Comparison of ENCODE assay signal across 15 mouse cellular contexts in the genomic region with DNA sequence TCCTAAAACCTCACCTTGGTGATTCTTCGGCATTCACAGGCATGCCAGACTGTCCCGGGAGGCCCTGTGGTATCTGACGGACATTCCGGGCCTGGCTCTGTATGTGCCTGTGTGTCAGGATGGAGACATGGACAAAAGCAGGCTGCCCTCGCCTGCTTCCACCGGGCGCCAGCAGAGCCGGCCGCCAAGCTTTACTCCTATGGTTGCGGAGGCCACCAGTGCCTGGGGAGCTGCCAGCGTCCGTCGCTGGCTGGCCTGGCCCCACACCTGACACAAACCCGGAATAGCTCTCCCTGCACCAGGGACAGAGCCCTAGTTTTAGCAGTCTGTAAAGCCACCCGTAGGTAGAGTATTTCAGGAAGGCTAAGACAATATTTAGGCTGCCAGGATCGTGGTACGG. TPM values are rescaled to one million over a fixed set of nuclear protein-coding genes. Genes with fewer than 3 reads are reported as not detected.
A peak's percentile ranks its signal among the peaks of the same experiment; 100 is the strongest.
DNase-seq lines count a peak whose midpoint lies in the region; ATAC-seq lines count a peak whose summit lies in the region.
"Had no signal": no experiment of that assay in that cellular context is flagged by ENCODE, and none has a peak within 500 bp of the region (broad histone marks: within the 10 kb centered on the region; RNA-seq: fewer than 3 reads in every experiment).

No protein-coding gene starts in this region.

- intact Hi-C loops in gastrocnemius, postnatal 14 days (cut with DNase I; ENCODE audit: low total_unique reads) = no loop called here
- intact Hi-C loops in heart, postnatal 14 days (cut with DNase I) = no loop called here

- DNase-seq in cerebellum, postnatal 4 days (ENCODE audit: low spot score in 2 of 2) = no peak
- peak; percentile 64 for DNase-seq in gastrocnemius, postnatal 14 days
- peak; percentile 74 to 75 for DNase-seq in heart, postnatal 14 days
- DNase-seq in liver, embryonic 11.5 days (ENCODE audit: low spot score) = no peak
- DNase-seq in left cerebral cortex, adult 9 months (ENCODE audit: low spot score in 2 of 2) = no peak
- no peak for DNase-seq in frontal cortex, postnatal 36 days (ENCODE audit: low spot score in 2 of 2)
- DNase-seq: adrenal gland, adult 2 months; kidney, postnatal 36 days; liver, embryonic 13.5 days; midbrain, embryonic 14.5 days had no signal

- H3K4me2 ChIP-seq in liver, embryonic 11.5 days = no peak overlapping the region
- H3K4me2 ChIP-seq: embryonic facial prominence, embryonic 13.5 days; liver, embryonic 13.5 days had no signal

- no peaks in the 10 kb centered on the region for H3K27me3 ChIP-seq in liver, embryonic 11.5 days (replicated peaks; ENCODE audit: control insufficient read depth, insufficient read depth, low read length)
- H3K27me3 ChIP-seq: embryonic facial prominence, embryonic 13.5 days; liver, embryonic 13.5 days had no signal

- no peaks in the 10 kb centered on the region for H3K9me3 ChIP-seq in liver, embryonic 11.5 days (ENCODE audit: control insufficient read depth, low read length)
- H3K9me3 ChIP-seq: embryonic facial prominence, embryonic 13.5 days; liver, embryonic 13.5 days had no signal

- H3K4me3 ChIP-seq in brown adipose tissue, adult 24 weeks (ENCODE audit: insufficient read depth, low read depth, low read length) = 0 out of 2 replicates have a peak overlapping the region, but pooled peaks have one; percentile 57
- no peak overlapping the region for H3K4me3 ChIP-seq in liver, embryonic 11.5 days (ENCODE audit: low read depth, low read length)
- H3K4me3 ChIP-seq: embryonic facial prominence, embryonic 13.5 days; liver, embryonic 13.5 days had no signal

- H3K27ac ChIP-seq in brown adipose tissue, adult 24 weeks (replicated peaks; ENCODE audit: low read depth, low read length) = peak overlapping the region; percentile 94; the same call in 1 of the 2 replicates
- no peak overlapping the region for H3K27ac ChIP-seq in liver, embryonic 11.5 days (ENCODE audit: low read depth, low read length)
- H3K27ac ChIP-seq: embryonic facial prominence, embryonic 13.5 days; liver, embryonic 13.5 days had no signal

- H3K9ac ChIP-seq in liver, embryonic 11.5 days (ENCODE audit: low read depth, low read length) = no peak overlapping the region
- H3K9ac ChIP-seq: embryonic facial prominence, embryonic 13.5 days; liver, embryonic 13.5 days had no signal

- 81% methylated on average over 17 of the region's 17 CpGs for whole genome bisulfite sequencing in liver, embryonic 11.5 days

- ATAC-seq in cerebellum, adult (ENCODE audit: insufficient number of reproducible peaks, low FRiP score, low TSS enrichment) = peak; percentile 77
- no peak for ATAC-seq in liver, embryonic 11.5 days (replicated peaks; ENCODE audit: low FRiP score)

- no peaks in the 10 kb centered on the region for H3K36me3 ChIP-seq in liver, embryonic 11.5 days (ENCODE audit: control insufficient read depth, insufficient read depth, low read length)
- H3K36me3 ChIP-seq: embryonic facial prominence, embryonic 13.5 days; liver, embryonic 13.5 days had no signal

- H3K4me1 ChIP-seq in brown adipose tissue, adult 24 weeks (ENCODE audit: control insufficient read depth, insufficient read depth, insufficient read length, low read length) = peaks cover 22% of the 10 kb centered on the region
- H3K4me1 ChIP-seq in liver, embryonic 11.5 days (replicated peaks; ENCODE audit: control insufficient read depth, insufficient read depth, low read length) = peaks cover 8% of the 10 kb centered on the region

RNA-seq across cellular contexts. Expression of a gene that starts 1.5 kb away (rescaled TPM):
- polyA plus RNA-seq in brown adipose tissue, adult 24 weeks (2012; ENCODE audit: insufficient read depth, insufficient read length, missing spikeins) = 4.2 and 5.1 TPM in 2 replicates
- 100 to 1,000 TPM; 114 to 127 TPM for total RNA-seq in gastrocnemius, postnatal 14 days (2021)
- total RNA-seq in heart, postnatal 14 days (2021) = 10 to 100 TPM; 81.7 to 89.8 TPM
- polyA plus RNA-seq in liver, embryonic 11.5 days (2014; fragmentation: Nextera tagmentation; extraction: Ambion mirVana) = 14.8 and 18.3 TPM in 2 replicates
- total RNA-seq: hematopoietic stem cell, adult 5-6 weeks; MEL had no signal

RNA-seq across cellular contexts. Expression of a gene that starts 38.1 kb away (rescaled TPM):
- polyA plus RNA-seq in brown adipose tissue, adult 24 weeks (2012; ENCODE audit: insufficient read depth, insufficient read length, missing spikeins) = not detected in 2 replicates
- total RNA-seq in gastrocnemius, postnatal 14 days (2021) = under 1 TPM; 0.35 to 0.62 TPM
- 1 to 10 TPM in 1 of 2 experiments, under 1 TPM in 1; 0.54 to 1.7 TPM for total RNA-seq in heart, postnatal 14 days (2021)
- 1.0 and 2.2 TPM in 2 replicates for polyA plus RNA-seq in liver, embryonic 11.5 days (2014; fragmentation: Nextera tagmentation; extraction: Ambion mirVana)
- total RNA-seq: MEL had no signal

Comparison
In these comparisons a context has a peak if more than half of its experiments do, and no peak if none do; other contexts are left out.
1. DNase-seq: peak in gastrocnemius, postnatal 14 days (single experiment) and heart, postnatal 14 days (2 of 2); none in cerebellum, postnatal 4 days (0 of 2), liver, embryonic 11.5 days (single experiment), left cerebral cortex, adult 9 months (0 of 2) and frontal cortex, postnatal 36 days (0 of 2).